Mouse (Mus musculus) right cerebral cortex, adult 2 months (tissue): ENCODE data around the gene Mtg2.

ENCODE experiments used
- DNase-seq, 2 experiments: peaks; one replicate each; pipeline ENCODE4 v3.0.0; 2021 to 2022; ENCODE audit warnings: low spot score in 2 of 2

The Mtg2 gene

DNA sequence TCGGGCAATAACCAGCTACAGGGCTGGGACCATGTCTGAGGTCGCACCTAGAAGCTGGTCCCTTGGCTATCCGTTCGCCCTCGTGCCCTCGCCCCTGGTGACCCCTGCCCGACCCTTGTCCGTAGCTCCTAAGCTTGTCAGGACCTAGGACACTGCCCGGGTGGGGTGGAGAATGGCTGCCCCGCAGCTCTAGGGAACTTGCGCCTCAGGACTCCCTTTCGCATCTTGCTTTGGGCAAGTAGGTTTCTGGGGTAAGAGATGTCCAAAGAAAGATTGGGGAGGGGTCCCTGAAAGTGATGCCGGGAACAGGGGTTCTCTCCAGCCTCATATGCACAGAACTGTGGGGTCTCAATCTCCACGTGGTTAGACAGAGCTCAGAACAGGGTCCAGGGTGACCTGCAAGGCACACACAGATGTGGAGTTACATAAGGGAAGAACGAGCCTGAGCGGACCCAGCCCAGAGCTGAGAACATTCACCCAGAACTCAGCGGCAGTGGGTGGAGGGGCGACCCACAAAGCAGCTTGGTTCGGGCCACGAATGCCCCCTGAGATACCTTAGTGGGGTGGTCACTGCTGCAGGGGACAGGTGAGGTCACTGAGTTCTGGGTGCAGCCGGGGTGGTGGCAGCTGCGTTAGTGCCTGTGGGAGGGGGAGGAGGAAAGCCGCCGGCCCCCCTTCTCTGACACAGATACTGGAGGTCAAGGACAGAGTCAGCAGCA is 34.4 kb downstream of the Mtg2 start:
- DNase-seq: no peak

- no peak for DNase-seq
Observed at GRCm38 (mm10) chr2:180105441-180106190, 35.2 kb downstream of the Mtg2 start.

GRCm38 (mm10) chr2:180107081-180107480 is 36.7 kb downstream of the Mtg2 start:
- no peak for DNase-seq

DNA sequence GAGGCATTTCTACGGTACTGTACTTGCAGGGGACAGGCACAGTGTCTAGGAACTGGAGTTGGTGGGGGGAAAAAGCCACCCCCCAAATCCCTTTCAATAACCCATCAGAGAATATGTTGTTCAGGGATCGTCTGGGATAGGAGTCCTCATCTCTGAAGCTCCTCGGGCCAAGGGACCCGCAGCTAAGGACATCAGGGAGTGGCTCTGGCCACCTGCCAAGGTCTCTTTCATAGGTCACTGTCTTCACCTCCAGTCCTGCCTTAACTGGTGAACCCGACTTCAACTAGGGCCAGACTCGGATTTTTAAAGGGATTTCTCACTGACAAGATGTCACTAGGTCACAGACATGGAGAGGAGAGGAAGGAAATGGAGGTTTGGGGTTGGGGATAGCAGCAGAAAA is 37.9 kb downstream of the Mtg2 start:
- no peak for DNase-seq

- peak; percentile 78 to 79 for DNase-seq
Observed at GRCm38 (mm10) chr2:180113909-180114890, 43.8 kb downstream of the Mtg2 start.

- peak; percentile 58 to 72 for DNase-seq
Observed at GRCm38 (mm10) chr2:180115279-180115678, 44.9 kb downstream of the Mtg2 start.

GRCm38 (mm10) chr2:180116081-180116493 is 45.7 kb downstream of the Mtg2 start:
- peak; percentile 53 to 56 for DNase-seq

- DNase-seq: peak in 1 of 2 experiments; percentile 31
Observed at GRCm38 (mm10) chr2:180116741-180117484, 46.5 kb downstream of the Mtg2 start.

- DNase-seq: peak; percentile 58 to 71
Observed at GRCm38 (mm10) chr2:180117485-180118194, 47.3 kb downstream of the Mtg2 start.

GRCm38 (mm10) chr2:180118661-180119438 is 48.5 kb downstream of the Mtg2 start, which contains the start of gene Osbpl2:
TSS of gene Osbpl2 (plus strand) at chr2:180119306.
- peak; percentile 100 for DNase-seq

DNA sequence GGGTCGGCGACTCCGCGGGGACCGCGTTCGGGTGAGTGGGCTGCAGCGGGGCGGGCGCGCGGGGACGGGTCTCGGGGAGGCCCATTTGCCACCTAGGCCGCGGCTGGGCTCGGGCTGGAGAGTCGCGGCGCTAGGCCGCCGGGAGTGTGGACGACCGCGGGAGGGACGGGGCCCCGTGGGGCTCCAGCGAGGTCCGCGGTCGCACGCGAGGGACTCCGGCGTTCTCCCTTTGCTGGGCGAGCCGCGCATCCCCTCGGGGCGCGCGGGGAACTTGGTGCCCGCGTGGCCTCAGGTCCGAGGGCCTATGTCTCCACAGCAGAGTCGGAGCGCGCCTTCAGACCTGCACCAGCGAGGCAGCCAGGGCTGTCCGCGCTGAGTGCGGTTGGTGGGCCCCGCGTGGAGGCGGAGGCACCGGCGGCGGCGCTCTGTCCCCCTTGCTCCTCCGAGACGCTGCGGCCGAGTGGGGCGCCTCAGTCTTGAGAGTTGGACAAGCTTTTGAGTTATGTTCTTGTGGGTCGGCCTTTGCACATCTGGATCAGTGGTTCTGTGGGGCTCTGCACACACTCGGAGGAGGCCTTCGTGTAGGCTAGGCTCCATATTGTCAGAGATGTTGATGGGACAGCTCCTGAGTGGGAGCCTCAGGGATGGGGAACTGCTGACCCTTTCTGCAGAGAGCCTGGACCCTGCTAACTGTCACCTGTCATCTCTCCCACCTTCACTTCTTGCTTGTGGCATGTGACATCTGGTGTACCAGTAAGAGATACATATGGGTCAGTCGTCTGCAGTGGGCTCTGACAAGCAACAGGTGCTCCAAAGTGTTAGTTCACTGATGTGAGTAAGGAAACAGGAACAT is 49.3 kb downstream of the Mtg2 start:
- DNase-seq: no peak

- no peak for DNase-seq
Observed at GRCm38 (mm10) chr2:180120292-180120761, 49.9 kb downstream of the Mtg2 start.

- DNase-seq: no peak
Observed at GRCm38 (mm10) chr2:180124192-180124591, 53.8 kb downstream of the Mtg2 start.

DNA sequence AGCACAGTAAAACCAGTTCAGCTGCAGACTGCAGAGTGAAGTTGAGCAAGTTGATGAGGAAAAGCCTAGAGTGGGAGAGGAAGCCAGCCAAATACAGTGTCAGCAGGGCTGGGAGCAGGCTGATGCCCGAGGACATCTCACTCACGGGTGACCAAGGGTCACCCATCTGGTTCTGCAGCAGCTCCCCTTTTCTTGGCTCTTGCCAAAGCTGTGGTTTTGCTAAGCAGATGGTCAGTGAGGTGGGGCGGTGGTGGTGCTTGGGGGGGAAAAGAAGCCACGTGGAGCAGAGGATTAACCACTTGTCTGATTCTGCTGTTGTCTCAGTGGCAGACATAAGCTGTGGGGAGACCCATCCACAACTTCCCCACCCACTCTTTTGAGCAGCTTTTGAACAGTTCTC is 55.8 kb downstream of the Mtg2 start:
- peak in 1 of 2 experiments; percentile 25 for DNase-seq

- DNase-seq: no peak
Observed at GRCm38 (mm10) chr2:180127675-180128074, 57.3 kb downstream of the Mtg2 start.

DNA sequence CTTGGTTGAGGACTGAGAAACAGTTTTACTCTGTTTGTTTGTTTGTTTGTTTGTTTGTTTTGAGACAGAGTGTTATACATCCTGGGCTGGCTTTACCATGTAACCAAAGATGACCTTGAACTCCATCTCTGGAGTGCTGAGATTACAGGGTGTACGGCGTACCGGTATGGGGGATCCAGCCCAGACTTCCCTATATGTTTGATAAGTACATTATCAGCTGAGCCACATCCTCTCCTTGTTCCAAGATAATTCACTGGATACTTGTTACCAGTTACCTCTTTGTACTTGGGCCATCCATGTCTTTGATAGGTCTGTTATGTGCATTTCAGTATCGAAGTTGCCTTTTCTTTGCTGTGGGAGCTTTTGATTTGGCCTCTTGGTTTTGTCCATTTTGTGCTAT is 62.8 kb downstream of the Mtg2 start:
- no peak for DNase-seq

DNA sequence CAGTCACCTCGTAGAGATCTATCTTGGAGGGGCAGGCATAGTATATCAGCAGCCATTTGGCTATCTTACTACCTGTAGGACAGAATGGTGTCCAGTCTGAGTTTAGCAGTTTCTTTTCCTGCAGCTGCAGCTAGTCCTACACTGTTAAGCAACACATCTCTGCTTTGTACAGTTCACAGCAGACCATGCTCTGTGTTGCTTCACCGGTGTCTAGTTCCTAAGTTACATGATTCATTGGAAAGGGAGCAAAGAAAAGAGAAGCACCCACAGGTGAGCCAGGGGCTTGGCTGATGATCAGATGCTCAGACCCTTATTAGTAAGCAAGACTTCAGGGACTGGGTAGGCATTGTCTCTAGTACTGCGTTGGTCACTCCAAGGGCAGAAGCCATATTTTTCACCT is 63.5 kb downstream of the Mtg2 start:
- DNase-seq: no peak

- DNase-seq: no peak
Observed at GRCm38 (mm10) chr2:180135414-180135813, 65.0 kb downstream of the Mtg2 start.
